Mouse (Mus musculus): ENCODE measurements around the gene Smco2.
A peak's percentile ranks its signal among the peaks of the same experiment; 100 is the strongest.
"Not testable (repeated sequence)": the region's sequence is repeated elsewhere in the genome, so short reads cannot be mapped to it uniquely, and the experiment has no call there.

Gene Smco2

DNA sequence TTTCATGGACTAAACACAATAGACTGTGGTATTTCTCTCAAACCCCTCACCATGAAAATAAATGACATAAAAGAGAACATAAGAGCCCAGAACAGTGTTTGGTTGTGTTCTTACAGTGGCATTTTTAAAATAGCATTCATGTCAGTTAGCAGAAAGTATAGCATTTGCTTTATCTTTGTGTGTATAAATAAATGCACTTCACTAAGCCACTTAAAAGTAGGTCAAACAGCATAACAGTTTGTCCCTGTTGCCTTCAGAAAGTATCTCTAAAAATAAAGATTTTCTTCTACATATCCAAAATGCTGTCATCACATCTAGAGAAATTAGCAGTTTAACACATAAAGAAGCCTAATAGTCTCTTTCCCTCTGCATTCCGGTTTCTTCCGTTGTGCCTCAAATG lies 7.5 kb downstream of the Smco2 start:
- DNase-seq (ENCODE audit: low spot score in 2 of 2), result no peak

GRCm38 (mm10) chr6:146863154-146863553 lies 13.2 kb downstream of the Smco2 start:
- DNase-seq (ENCODE audit: low spot score in 2 of 2), result no peak

- DNase-seq (ENCODE audit: low spot score in 2 of 2), result not testable (repeated sequence)
These were observed 14.5 kb downstream of the Smco2 start for GRCm38 (mm10) chr6:146864370-146864769.

DNA sequence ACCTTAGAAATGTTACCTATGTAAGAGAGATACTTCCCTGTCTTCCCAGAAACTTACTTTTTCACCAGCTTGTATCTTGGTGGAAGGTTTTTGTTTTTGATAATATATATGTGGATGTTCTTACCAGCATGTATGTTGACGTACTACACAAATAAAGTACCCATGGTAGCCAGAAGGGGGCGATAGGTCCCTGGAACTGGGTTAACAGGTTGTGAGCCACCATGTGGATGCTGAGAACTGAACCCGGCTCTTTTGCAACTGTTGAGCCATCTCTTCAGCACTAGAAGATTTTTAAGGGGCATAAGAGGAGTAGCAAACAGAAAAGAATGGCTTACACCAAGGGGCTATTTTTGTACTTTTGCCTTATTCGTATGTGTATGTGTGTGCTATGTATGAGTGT lies 15.8 kb downstream of the Smco2 start:
- DNase-seq (ENCODE audit: low spot score in 2 of 2), result no peak

DNA sequence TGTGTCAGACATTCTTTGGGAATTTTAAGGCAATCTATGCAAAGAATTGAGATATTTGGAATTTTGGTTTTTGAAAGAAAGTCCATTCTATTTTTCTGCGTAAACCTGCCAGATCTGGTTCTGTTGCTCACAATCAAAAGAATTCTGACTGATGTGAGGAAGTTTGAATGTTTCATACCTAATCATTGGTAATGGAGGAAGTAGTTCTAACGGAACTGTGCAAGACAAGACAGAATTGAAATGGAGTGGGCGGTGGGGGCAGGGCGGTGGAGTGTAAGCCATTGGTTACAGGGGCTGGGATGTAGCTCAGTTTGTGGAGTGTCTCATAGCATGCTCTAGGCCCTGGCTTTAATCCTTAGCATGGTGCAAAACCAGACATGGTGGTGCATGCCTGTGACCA lies 22.1 kb downstream of the Smco2 start:
- no peak for DNase-seq (ENCODE audit: low spot score in 2 of 2)

GRCm38 (mm10) chr6:146874415-146874814 lies 24.5 kb downstream of the Smco2 start:
- no peak for DNase-seq (ENCODE audit: low spot score in 2 of 2)

DNA sequence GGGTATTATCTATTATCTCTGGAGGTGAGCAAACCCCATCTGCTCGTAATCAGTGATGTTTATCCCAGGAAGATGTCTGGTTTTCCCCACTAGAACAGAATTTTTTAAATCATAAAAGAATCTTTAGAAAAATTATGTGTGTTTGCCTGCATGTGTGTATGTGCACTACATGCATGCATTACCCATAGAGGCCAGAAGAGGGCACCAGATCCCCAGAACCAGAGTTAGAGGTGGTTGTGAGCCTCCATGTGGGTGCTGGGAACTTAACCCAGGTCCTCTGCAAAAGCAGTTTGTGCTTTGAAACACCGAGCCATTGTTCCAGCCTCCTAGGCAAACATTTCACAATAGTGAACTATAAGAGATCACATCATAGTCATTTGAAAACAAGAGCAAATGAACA lies 26.9 kb downstream of the Smco2 start:
- DNase-seq (ENCODE audit: low spot score in 2 of 2), result no peak

DNA sequence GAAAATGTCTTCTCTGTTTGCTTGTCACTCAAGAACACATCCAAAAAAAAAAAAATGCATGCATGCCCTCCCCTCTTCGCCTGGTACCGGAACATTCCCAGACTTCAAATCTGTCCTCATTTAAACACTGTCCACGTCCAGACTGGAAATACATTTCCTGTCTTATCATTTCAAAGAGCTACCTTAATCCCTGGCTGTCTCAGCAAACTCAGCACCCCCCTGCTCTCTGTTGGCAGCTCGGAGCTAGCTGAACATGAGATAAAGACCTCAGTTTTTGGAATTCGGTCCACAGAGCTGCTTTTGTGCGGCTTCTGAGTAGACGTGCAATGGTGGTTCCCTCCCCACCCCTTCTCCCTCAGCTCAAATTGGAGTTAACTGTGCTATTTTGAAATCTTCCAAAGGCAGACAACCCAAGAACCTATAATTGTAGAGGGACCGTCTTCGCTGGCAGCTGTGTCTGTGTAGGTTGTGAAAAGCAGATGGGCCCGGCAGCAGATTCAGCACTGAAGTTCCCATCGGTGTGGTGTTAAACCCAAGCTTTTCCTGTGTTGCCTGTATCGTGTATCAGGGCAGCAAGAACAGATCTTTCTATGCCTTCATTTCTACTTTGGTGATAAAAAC lies 27.6 kb downstream of the Smco2 start:
- peak; percentile 74 to 85 for DNase-seq (ENCODE audit: low spot score in 2 of 2)

GRCm38 (mm10) chr6:146878926-146879325 lies 29.0 kb downstream of the Smco2 start:
- DNase-seq (ENCODE audit: low spot score in 2 of 2), result no peak

GRCm38 (mm10) chr6:146879856-146880255 lies 30.0 kb downstream of the Smco2 start:
- DNase-seq (ENCODE audit: low spot score in 2 of 2), result no peak

DNA sequence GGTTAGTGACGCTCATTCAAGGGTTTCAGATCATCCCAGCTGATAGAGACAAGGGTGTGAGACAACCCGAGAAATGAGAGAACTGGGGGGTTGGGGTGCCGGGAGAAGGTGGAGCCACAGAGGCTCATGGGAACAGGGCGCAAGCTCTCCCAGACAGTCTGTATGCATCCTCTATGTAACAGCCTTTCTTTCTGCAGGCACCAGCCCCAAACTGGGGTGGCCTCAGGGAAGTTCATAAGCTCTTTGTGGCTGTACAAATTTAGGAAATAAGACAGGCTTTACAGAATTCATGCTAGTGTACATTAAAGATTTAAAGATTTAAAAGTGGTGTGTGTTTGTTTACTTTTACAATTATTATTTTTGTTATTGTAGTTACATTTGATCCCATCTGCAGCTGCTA lies 30.4 kb downstream of the Smco2 start:
- no peak for DNase-seq (ENCODE audit: low spot score in 2 of 2)

GRCm38 (mm10) chr6:146881896-146882770 lies 32.2 kb downstream of the Smco2 start:
- no peak for DNase-seq (ENCODE audit: low spot score in 2 of 2)

DNA sequence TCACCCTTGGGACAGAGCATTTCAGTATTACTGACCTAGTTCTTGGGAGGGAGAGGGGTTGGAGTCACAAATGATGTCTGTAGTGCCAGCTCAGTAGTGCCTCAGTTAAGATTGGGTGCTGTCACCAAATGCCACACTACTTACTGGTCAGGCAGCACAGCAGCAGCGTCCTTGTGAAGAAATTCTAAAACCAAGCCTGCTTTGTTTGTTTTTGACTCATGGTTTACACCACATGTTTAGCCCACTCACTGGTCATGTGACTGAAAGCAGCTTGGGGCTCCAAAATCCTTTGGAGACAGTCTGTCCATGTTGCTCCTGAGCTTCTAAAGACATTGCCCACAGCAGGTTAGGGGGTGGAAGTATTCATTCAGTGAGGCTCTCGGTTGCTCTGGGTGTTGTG lies 33.5 kb downstream of the Smco2 start:
- no peak for DNase-seq (ENCODE audit: low spot score in 2 of 2)

GRCm38 (mm10) chr6:146884171-146884570 lies 34.3 kb downstream of the Smco2 start:
- no peak for DNase-seq (ENCODE audit: low spot score in 2 of 2)

GRCm38 (mm10) chr6:146884851-146885250 lies 34.9 kb downstream of the Smco2 start:
- DNase-seq (ENCODE audit: low spot score in 2 of 2), result no peak

DNA sequence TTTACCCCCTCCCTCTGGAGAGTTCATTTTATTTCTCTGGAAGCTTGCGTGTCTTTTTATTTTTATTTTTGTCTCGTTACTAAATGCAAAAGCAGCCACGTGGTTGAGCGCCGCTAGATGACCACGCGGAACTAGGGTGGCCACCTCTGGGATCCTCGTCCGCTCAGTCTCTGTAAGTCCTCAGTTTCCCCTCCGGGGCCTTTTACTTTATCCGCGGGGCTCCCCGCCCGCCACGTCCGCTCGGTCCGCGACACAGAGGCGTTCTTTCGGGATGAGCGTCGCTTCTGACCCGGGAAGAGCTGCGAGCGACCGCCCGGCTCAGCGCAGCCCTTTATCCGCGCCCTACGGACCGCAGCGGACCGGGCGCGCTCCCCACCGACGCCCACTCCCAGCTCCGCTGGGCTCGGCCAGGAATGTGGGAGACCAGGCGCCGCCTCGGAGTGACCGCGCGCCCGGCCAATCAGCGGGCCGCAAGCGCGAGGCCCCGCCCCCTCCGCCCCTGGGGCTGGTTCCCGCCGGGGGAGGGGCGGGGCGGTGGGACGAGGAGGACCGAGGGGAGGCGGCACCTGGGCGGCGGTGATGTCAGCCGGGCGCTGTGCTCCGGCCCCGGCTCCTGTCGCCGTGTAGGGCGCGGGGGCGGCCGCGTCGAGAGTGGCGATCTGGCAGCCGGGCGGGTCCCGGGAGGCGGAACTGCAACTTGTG lies 38.2 kb downstream of the Smco2 start, which contains the start of gene Ppfibp1:
TSS of gene Ppfibp1 (plus strand) at position 530 of the 702 bp plus-strand sequence.
- peak; percentile 91 to 93 for DNase-seq (ENCODE audit: low spot score in 2 of 2)

DNA sequence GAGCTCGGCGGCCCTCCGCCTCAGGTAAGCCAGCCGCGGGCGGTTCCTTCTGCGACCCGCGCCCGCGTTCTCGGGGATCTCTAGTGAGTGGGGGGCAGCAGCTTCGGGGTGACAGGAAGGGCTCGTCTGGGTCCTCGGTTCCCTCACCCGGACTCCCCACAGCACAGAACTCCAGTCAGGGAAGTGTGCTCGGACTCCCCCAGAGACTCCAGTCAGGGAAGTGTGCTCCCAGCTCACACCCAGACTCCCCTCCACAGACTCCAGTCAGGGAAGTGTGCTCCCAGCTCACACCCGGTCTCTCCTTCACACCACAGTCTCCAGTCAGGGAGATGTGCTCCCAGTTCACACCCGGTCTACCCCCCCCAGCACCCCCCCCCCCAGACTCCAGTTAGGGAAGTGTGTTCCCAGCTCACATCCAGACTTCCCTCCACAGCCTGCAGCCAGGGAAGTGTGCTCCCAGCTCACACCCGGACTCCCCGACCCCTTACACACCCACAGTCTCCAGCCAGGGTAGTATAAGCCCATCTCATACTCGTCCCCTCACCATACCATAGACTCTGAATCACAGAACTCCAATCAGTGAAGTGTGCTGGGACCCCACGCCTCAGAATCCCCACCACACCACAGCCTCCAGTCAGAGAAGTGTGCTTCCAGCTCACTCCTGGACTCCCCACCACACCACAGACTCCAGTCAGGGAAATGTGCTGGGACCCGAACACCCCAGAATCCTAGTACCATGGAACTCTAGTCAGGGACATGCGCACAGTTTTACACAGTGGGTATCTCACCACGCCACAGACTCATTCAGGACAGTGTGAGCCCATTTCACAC lies 39.0 kb downstream of the Smco2 start:
- no peak for DNase-seq (ENCODE audit: low spot score in 2 of 2)

DNA sequence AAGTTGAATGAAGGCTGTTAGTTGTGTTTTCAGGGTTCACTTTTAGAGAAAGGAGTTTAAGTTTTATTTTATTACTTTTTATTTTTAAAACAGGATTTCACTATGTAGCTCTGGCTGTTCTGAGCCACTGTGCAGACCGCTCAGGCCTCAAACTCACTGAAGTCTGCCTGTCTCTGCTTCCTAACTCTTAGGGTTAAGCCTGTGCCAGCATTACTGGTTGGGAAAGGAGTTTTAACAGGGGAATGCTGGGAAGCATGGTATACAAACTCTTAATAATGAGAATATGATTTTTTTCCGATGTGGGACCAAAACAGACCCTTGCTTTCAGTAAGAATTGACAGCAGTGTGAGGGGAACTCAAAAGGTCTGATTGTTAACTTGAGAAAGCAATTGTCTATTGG lies 40.3 kb downstream of the Smco2 start:
- no peak for DNase-seq (ENCODE audit: low spot score in 2 of 2)

DNA sequence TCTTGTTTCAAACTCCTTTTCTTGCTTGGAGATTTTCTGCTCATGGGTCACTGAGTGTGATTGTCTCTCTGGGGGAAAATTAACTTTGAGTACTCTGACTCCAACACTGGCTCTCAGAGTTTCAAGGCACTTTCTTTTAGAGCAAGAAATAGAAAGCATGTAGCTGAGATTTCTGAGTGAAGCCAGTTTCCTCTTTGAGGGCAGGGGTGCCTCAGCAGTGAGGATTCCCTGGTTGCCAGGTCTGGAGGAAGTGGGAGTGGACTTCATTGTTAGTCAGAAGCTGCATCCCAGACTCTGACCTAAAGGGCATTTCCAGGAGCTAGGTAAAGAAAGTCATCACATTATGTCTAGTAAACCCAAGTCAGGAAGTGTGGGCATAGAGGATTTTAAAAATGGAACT lies 40.7 kb downstream of the Smco2 start:
- DNase-seq (ENCODE audit: low spot score in 2 of 2), result no peak

GRCm38 (mm10) chr6:146893890-146894289 lies 44.0 kb downstream of the Smco2 start:
- no peak for DNase-seq (ENCODE audit: low spot score in 2 of 2)

GRCm38 (mm10) chr6:146898709-146899108 lies 48.8 kb downstream of the Smco2 start:
- DNase-seq (ENCODE audit: low spot score in 2 of 2), result no peak

- DNase-seq (ENCODE audit: low spot score in 2 of 2), result no peak
These were observed 49.7 kb downstream of the Smco2 start for GRCm38 (mm10) chr6:146899647-146900046.
